Mouse (Mus musculus) stomach, embryonic 16.5 days (tissue): ENCODE results near the gene Pa2g4. TPM values are rescaled to one million over a fixed set of nuclear protein-coding genes. Genes with fewer than 3 reads are reported as not detected.
"Not testable (repeated sequence)": the region's sequence is repeated elsewhere in the genome, so short reads cannot be mapped to it uniquely, and the experiment has no call there.

ENCODE experiments used
- ATAC-seq: fragments of 200-750 bp; cut with Nextera tagmentation; 2 replicates; pipeline ENCODE4 v1.8.0; 2017; ENCODE audit warnings: moderate number of reproducible peaks, moderate TSS enrichment; ENCODE audit not compliant: insufficient read depth, low FRiP score
- H3K27ac ChIP-seq: fragments of 300-500 bp; sonication (generic); 2 replicates; pipeline ENCODE4 v1.5.1; 2014; ENCODE audit warnings: low read length
- H3K27me3 ChIP-seq: fragments of 300-500 bp; sonication (generic); 2 replicates; pipeline ENCODE4 v1.6.1; 2014; ENCODE audit warnings: low read length, control low read depth, mixed read lengths; ENCODE audit not compliant: control insufficient read depth, insufficient read depth
- H3K36me3 ChIP-seq: fragments of 300-500 bp; sonication (generic); 2 replicates; pipeline ENCODE4 v1.6.1; 2014; ENCODE audit warnings: low read length; ENCODE audit not compliant: control insufficient read depth, insufficient read depth
- H3K4me1 ChIP-seq: fragments of 300-500 bp; sonication (generic); 2 replicates; pipeline ENCODE4 v1.6.1; 2014; ENCODE audit warnings: low read length, control low read depth, mixed read lengths; ENCODE audit not compliant: control insufficient read depth, insufficient read depth
- H3K4me2 ChIP-seq: fragments of 300-500 bp; sonication (generic); 2 replicates; pipeline ENCODE4 v1.6.1; 2014; ENCODE audit warnings: low read depth, low read length, mixed read lengths
- H3K4me3 ChIP-seq: fragments of 300-500 bp; sonication (generic); replicated peaks from 2 replicates; pipeline ENCODE4 v1.5.1; 2014; ENCODE audit warnings: mild to moderate bottlenecking, low read length
- H3K9ac ChIP-seq: fragments of 300-500 bp; sonication (generic); 2 replicates; pipeline ENCODE4 v1.6.1; 2014; ENCODE audit warnings: low read length
- H3K9me3 ChIP-seq: fragments of 300-500 bp; sonication (generic); replicated peaks from 2 replicates; pipeline ENCODE4 v1.6.1; 2016; ENCODE audit warnings: low read length, control low read depth; ENCODE audit not compliant: control insufficient read depth
- WGBS: fragments of 180-500 bp; shearing (Covaris S2); extraction: QIAGEN DNeasy Blood & Tissue Kit; methylation state at CpG from one replicate; pipeline ENCODE4 v1.1.7; 2014; 5-methylcytosine and 5-hydroxymethylcytosine counted together
- polyA plus RNA-seq: library from polyadenylated mRNA; unstranded; fragments of >200 nt; fragmentation: Nextera tagmentation; extraction: Ambion mirVana; gene quantifications from 2 replicates; pipeline ENCODE4 v1.2.1, GENCODE M21; 2015

Pa2g4 gene
- 198 and 206 TPM in 2 replicates for polyA plus RNA-seq

DNA sequence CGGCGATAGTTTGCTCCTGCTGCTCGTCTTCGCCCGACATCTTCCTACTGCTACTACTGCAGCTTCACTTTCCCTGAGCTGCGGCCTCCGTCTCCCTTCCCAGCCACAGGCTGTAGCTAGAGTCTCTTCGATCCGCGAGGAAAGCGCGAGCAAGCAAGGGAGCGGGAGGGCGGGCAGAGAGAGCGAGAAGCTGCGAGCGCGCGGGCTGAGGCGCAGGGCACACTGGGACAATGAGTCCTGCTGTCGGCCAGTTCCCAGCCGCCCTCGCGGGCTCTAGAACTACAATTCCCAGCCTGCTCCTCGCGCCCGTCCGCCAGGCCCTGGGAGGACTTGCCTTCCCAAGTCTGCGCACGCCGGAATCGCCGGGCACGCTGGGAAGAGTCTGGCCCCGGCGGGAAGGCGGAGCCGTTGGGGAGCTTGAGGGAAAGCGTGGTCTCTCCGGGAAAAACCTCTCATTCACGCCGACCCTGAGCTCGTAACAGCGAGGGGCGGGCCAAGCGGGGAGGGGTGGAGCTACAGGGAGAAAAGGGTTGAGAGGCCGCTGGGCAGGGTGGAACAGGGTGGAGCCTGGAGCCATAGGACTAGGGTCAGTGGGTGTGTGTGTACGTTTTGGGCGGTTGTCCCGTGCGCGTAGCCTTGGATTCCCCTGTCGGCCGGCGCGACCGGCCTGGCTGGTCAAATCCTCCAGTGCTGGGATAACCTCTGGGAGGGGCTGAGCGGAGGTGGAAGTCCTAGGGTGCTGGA, at the start of gene Pa2g4:
Pa2g4 (minus strand) TSS at position 200 of the 744 bp plus-strand sequence.
- H3K9ac ChIP-seq = peak within 1 kb of the TSS; percentile 91
- peak; percentile 99 for ATAC-seq
- H3K9me3 ChIP-seq = no peaks in the 10 kb centered on the region
- H3K4me1 ChIP-seq = peaks cover 11% of the 10 kb centered on the region; the same call in 1 of the 2 replicates
- WGBS = under 1% methylated on average over 58 of the region's 58 CpGs
- no peaks in the 10 kb centered on the region for H3K27me3 ChIP-seq
- peaks cover 9% of the 10 kb centered on the region; the same call in 1 of the 2 replicates for H3K36me3 ChIP-seq
- H3K4me3 ChIP-seq = peak within 1 kb of the TSS; percentile 82
- H3K4me2 ChIP-seq = peak within 1 kb of the TSS; percentile 80
- H3K27ac ChIP-seq = peak within 1 kb of the TSS; percentile 94

DNA sequence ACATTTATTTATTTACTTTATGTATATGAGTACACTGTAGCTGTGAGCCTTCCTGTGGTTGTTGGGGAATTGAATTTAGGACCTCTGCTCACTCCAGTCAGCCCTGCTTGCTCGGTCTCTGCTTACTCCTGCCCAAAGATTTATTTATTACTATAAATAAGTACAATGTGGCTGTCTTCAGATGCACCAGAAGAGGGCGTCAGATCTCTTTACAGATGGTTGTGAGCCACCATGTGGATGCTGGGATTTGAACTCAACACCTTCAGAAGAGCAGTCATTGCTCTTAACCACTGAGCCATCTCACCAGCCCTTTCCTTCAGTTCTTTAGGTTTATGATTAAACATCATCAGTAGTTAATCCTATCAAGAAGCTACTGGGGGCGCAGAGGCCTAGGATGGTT, 49.1 kb upstream of the Pa2g4 start:
- H3K36me3 ChIP-seq = no peaks in the 10 kb centered on the region
- no peak overlapping the region for H3K4me3 ChIP-seq
- no peak overlapping the region for H3K9ac ChIP-seq
- no peaks in the 10 kb centered on the region for H3K27me3 ChIP-seq
- H3K27ac ChIP-seq = no peak overlapping the region
- ATAC-seq = no peak
- H3K9me3 ChIP-seq = no peaks in the 10 kb centered on the region
- H3K4me1 ChIP-seq = no peaks in the 10 kb centered on the region
- H3K4me2 ChIP-seq = no peak overlapping the region
- WGBS = 55% methylated on average over 3 of the region's 3 CpGs

DNA sequence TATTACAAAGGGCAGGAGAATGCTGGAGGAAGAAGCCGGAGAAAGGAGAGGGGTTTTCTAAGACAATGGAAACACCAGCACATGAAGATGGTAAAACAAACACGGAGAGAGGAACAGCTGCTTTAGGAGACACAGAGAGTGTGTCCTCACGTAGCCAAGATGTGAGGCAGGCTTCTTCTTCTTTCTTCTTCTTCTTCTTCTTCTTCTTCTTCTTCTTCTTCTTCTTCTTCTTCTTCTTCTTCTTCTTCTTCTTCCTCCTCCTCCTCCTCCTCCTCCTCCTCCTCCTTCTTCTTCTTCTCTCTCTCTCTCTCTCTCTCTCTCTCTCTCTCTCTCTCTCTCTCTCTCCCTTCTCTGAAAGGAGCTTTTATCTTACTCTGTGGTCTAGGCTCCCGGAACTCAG, 48.0 kb upstream of the Pa2g4 start:
- not testable (repeated sequence) for H3K27me3 ChIP-seq, ATAC-seq, H3K4me1 ChIP-seq, H3K4me2 ChIP-seq, H3K36me3 ChIP-seq, H3K27ac ChIP-seq, H3K4me3 ChIP-seq, H3K9me3 ChIP-seq, H3K9ac ChIP-seq
- 53% methylated on average over 4 of the region's 4 CpGs for WGBS

DNA sequence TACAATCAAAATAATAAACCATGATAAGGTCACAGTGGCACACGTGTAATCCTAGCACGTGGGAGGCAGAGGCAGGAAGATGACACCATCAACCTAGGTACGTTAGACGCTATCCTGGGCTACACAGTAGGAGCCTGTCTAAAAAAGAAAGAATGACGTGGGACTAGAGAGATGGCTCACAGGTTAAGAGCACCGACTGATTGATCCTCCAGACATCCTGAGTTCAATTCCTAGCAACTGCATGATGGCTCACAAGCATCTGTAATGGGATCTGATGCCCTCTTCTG, 47.3 kb upstream of the Pa2g4 start:
- 41% methylated on average over 6 of the region's 6 CpGs for WGBS
- no peak overlapping the region for H3K4me2 ChIP-seq

DNA sequence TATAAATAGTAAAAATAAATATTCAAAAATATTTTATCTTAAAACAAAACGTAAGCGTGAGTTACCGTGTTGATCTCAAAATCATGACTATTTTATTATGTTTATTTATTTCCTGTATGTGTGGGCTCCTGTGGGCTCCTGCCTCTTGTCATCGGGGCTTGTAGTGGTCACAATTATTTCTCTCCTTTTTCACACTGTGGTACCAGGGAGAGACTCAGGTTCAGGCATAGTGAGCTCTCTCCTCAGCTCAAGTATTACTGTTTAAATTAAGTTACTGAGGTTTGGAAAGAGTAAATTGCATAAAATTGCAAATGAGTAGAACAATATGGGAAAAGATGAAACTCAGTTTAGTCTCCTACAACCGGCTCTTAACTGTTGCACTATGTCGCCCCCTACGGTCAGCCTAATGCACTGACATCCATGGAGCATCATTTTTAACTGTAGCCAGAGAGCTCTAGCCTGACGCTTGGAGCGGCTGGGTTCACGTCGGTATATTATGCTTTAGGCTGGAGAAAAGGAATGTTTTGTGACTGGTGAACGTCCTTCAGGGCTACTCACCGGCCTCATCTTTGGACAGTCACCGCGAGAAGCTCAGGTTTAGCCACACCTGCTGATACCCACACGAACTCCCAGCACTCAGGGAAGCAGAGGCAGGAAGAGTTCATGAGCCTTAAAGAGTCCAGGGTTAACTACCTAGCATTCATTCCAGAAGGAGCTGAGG, 46.8 kb upstream of the Pa2g4 start:
- Histone ChIP-seq H3K9me3 (no peaks in the 10 kb centered on the region), H3K4me1 (no peaks in the 10 kb centered on the region), H3K9ac (0 out of 2 replicates have a peak overlapping the region, but pooled peaks have one; percentile 25), H3K27ac (no peak overlapping the region), H3K27me3 (no peaks in the 10 kb centered on the region), H3K4me3 (no peak overlapping the region), H3K36me3 (no peaks in the 10 kb centered on the region), H3K4me2 (peak overlapping the region; percentile 39)
- 15% methylated on average over 16 of the region's 16 CpGs for WGBS
- peak; percentile 21; the same call in 1 of the 2 replicates for ATAC-seq

More for the DNA sequence above, 47.3 kb upstream of the Pa2g4 start:
- Histone ChIP-seq H3K4me1 (no peaks in the 10 kb centered on the region), H3K4me3 (no peak overlapping the region), H3K9ac (no peak overlapping the region), H3K36me3 (no peaks in the 10 kb centered on the region), H3K27me3 (no peaks in the 10 kb centered on the region), H3K27ac (no peak overlapping the region), H3K9me3 (no peaks in the 10 kb centered on the region)
- ATAC-seq = no peak; the same call in 1 of the 2 replicates

DNA sequence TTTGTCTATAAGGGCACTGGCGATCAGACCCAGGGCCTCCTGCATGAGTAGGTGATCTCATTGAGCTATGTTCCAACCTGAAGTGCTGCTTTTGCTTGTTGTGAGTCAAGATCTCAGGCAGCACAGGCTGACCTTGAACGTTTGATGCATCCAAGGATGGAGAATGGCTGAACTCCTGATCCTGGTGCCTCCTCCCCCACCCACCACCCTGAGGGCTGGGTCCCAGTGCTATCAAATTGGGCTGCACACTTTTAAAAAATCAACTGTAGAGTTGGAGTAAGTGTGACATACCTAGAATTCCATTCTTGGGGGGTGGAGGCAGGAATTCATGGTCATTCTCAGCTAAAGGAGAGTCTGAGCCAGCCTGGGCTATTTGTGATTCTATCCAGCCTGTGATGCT, 40.7 kb upstream of the Pa2g4 start:
- no peaks in the 10 kb centered on the region for H3K36me3 ChIP-seq
- no peak for ATAC-seq
- no peak overlapping the region for H3K4me3 ChIP-seq
- no peak overlapping the region for H3K4me2 ChIP-seq
- no peak overlapping the region for H3K9ac ChIP-seq
- WGBS = 45% methylated on average over 2 of the region's 2 CpGs
- no peaks in the 10 kb centered on the region for H3K27me3 ChIP-seq
- no peaks in the 10 kb centered on the region for H3K4me1 ChIP-seq
- no peak overlapping the region for H3K27ac ChIP-seq
- H3K9me3 ChIP-seq = no peaks in the 10 kb centered on the region

DNA sequence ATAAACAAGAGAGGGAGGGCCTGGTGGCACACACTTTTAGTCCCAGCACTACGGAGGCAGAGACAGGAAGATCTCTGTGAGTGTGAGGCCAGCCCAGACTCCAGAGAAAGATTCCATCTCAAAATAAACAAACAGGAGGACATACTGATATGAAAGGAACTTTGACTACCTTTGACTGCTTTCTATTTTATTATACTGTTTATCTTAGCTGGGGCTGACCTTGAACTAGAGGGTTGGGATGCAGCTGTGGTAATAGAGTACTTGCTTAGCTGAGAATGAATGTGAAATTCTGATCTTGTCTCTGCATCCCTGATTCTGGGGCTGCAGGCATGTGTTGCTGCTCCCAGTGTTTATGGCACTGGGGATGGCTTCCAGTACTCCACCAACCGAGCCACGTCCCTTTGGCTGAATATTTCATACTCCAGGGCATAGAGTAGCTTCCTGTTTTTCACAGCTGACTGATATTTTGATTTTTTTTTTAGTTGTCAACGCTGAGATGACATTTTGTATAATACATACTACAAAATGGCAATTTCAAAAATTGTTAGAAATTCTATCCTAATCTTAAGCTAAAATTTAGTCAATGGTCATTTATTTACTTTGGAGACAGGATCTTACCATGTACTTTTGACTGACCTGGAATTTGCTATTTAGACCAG, 36.8 kb upstream of the Pa2g4 start:
- Histone ChIP-seq H3K9ac (no peak overlapping the region), H3K4me3 (no peak overlapping the region), H3K9me3 (no peaks in the 10 kb centered on the region), H3K4me1 (no peaks in the 10 kb centered on the region), H3K36me3 (no peaks in the 10 kb centered on the region), H3K27me3 (no peaks in the 10 kb centered on the region), H3K4me2 (no peak overlapping the region), H3K27ac (no peak overlapping the region)
- WGBS = 75% methylated on average over 4 of the region's 4 CpGs
- ATAC-seq = no peak

DNA sequence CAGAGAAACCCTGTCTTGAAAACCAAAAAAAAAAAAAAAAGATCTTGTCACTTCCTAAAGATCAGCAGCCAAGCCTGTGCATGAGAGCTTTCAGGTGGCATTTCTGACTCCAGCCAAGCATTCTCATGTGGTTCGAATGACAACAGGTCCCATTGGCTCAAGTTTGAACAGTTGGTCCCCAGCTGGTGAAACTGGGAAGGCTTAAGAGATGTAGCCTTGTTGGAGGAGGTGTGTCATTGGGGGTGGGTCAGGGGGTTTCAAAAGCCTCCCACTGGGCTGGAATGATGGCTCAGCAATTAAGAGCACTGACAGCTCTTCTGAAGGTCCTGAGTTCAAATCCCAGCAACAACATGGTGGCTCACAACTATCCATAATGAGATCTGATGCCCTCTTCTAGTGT, 35.7 kb upstream of the Pa2g4 start:
- ATAC-seq = no peak
- no peaks in the 10 kb centered on the region for H3K36me3 ChIP-seq
- no peaks in the 10 kb centered on the region for H3K27me3 ChIP-seq
- H3K4me3 ChIP-seq = no peak overlapping the region
- H3K4me1 ChIP-seq = no peaks in the 10 kb centered on the region
- 78% methylated on average over 1 of the region's 1 CpGs for WGBS
- H3K9ac ChIP-seq = no peak overlapping the region
- no peak overlapping the region for H3K27ac ChIP-seq
- no peak overlapping the region for H3K4me2 ChIP-seq
- no peaks in the 10 kb centered on the region for H3K9me3 ChIP-seq

DNA sequence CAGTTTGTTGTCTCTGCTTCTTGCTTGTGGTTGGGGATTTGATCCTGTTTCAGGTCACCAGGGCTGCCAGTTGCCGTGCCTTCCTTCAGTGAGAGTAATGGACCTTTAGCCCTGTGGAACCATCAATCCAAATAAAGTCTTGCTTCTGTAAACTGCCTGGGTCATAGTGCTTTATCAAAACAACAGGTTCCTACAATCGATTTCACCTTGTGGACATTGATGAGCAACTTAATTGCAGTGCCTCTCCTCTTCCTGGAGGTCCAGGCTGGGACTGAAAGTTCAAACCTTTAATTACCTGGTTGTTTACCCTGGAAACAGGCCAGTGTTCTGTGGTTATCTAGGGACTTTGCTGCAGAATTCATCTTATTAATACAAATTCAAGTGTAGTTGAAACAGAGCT, 32.7 kb upstream of the Pa2g4 start:
- 23% methylated on average over 2 of the region's 2 CpGs for WGBS
- H3K9ac ChIP-seq = no peak overlapping the region
- ATAC-seq = no peak
- H3K9me3 ChIP-seq = no peaks in the 10 kb centered on the region
- no peaks in the 10 kb centered on the region for H3K27me3 ChIP-seq
- no peaks in the 10 kb centered on the region for H3K36me3 ChIP-seq
- no peak overlapping the region for H3K4me3 ChIP-seq
- H3K4me2 ChIP-seq = no peak overlapping the region
- H3K27ac ChIP-seq = no peak overlapping the region
- H3K4me1 ChIP-seq = no peaks in the 10 kb centered on the region
